Mouse (Mus musculus) liver, embryonic 15.5 days (tissue): ENCODE data around the gene Asic2. TPM values are rescaled to one million over a fixed set of nuclear protein-coding genes. Genes with fewer than 3 reads are reported as not detected.

ENCODE experiments used
- ATAC-seq: fragments of 200-750 bp; cut with Nextera tagmentation; 2 replicates; pipeline ENCODE4 v1.8.0; 2017; ENCODE audit warnings: moderate number of reproducible peaks, mild to moderate bottlenecking, moderate library complexity; ENCODE audit not compliant: insufficient read depth
- H3K27ac ChIP-seq: fragments of 300-500 bp; sonication (generic); replicated peaks from 2 replicates; pipeline ENCODE4 v1.5.1; 2015; ENCODE audit warnings: mild to moderate bottlenecking, inconsistent platforms
- H3K27me3 ChIP-seq: fragments of 300-500 bp; sonication (generic); 2 replicates; pipeline ENCODE4 v1.6.1; 2015; ENCODE audit warnings: mild to moderate bottlenecking, inconsistent platforms
- H3K36me3 ChIP-seq: fragments of 300-500 bp; sonication (generic); replicated peaks from 2 replicates; pipeline ENCODE4 v1.6.1; 2015; ENCODE audit warnings: moderate library complexity, mild to moderate bottlenecking, inconsistent platforms
- H3K4me1 ChIP-seq: fragments of 300-500 bp; sonication (generic); replicated peaks from 2 replicates; pipeline ENCODE4 v1.6.1; 2015; ENCODE audit warnings: inconsistent platforms
- H3K4me2 ChIP-seq: fragments of 300-500 bp; sonication (generic); 2 replicates; pipeline ENCODE4 v1.6.1; 2015; ENCODE audit warnings: moderate library complexity, mild to moderate bottlenecking, inconsistent platforms
- H3K4me3 ChIP-seq: fragments of 300-500 bp; sonication (generic); replicated peaks from 2 replicates; pipeline ENCODE4 v1.5.1; 2015; ENCODE audit warnings: mild to moderate bottlenecking, inconsistent platforms
- H3K9ac ChIP-seq: fragments of 300-500 bp; sonication (generic); 2 replicates; pipeline ENCODE4 v1.6.1; 2015; ENCODE audit warnings: moderate library complexity, mild to moderate bottlenecking, inconsistent platforms
- H3K9me3 ChIP-seq: fragments of 300-500 bp; sonication (generic); replicated peaks from 2 replicates; pipeline ENCODE4 v1.6.1; 2016; ENCODE audit warnings: inconsistent platforms
- WGBS: fragments of 180-500 bp; shearing (Covaris S2); methylation state at CpG from one replicate; pipeline ENCODE4 v1.1.7; 2015; ENCODE audit warnings: mixed read lengths; ENCODE audit not compliant: insufficient replicate concordance; 5-methylcytosine and 5-hydroxymethylcytosine counted together
- polyA plus RNA-seq: library from polyadenylated mRNA; unstranded; fragments of >200 nt; fragmentation: Nextera tagmentation; extraction: Ambion mirVana; gene quantifications from 2 replicates; pipeline ENCODE4 v1.2.1, GENCODE M21; 2015

Asic2 gene
- polyA plus RNA-seq, 1 experiment from 2014 or later = 0.03 TPM

- 73% methylated on average over 5 of the region's 5 CpGs for WGBS
- H3K4me3 ChIP-seq = no peak overlapping the region
- no peaks in the 10 kb centered on the region for H3K9me3 ChIP-seq
- no peak overlapping the region for H3K27ac ChIP-seq
- H3K9ac ChIP-seq = no peak overlapping the region
- no peak overlapping the region for H3K4me2 ChIP-seq
- no peaks in the 10 kb centered on the region for H3K36me3 ChIP-seq
- no peaks in the 10 kb centered on the region for H3K4me1 ChIP-seq
- no peak for ATAC-seq
- H3K27me3 ChIP-seq = no peaks in the 10 kb centered on the region
Observed at GRCm38 (mm10) chr11:81597601-81598000, 370.7 kb downstream of the Asic2 start.

DNA sequence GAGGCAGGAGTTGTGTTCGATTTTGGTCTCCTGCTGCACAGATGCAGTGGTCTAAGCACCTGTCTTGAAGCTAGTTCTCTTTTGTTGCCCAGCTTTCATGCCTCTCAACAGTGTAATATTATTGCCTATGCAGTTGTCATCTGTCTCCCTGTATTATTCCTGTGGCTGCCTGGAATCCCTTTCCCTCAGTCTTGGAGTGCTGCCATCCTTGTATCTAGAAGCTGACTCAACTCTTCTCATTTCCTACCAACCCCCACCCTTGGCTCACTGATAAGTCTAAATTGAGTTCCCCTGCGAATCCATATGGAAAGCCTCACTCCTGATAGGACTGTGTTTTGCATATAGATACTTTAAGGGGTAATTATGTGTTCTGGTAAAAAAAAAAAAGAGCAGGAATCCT, 373.0 kb downstream of the Asic2 start:
- Histone ChIP-seq H3K36me3 (no peaks in the 10 kb centered on the region), H3K4me3 (no peak overlapping the region), H3K9me3 (no peaks in the 10 kb centered on the region), H3K27me3 (no peaks in the 10 kb centered on the region), H3K9ac (no peak overlapping the region), H3K4me2 (no peak overlapping the region), H3K27ac (no peak overlapping the region), H3K4me1 (no peaks in the 10 kb centered on the region)
- WGBS = 32% methylated on average over 2 of the region's 2 CpGs
- ATAC-seq = no peak

GRCm38 (mm10) chr11:81592776-81593175, 375.5 kb downstream of the Asic2 start:
- Histone ChIP-seq H3K27me3 (no peaks in the 10 kb centered on the region), H3K27ac (no peak overlapping the region), H3K4me3 (no peak overlapping the region), H3K9ac (no peak overlapping the region), H3K4me1 (no peaks in the 10 kb centered on the region), H3K4me2 (no peak overlapping the region), H3K9me3 (no peaks in the 10 kb centered on the region), H3K36me3 (no peaks in the 10 kb centered on the region)
- WGBS = 36% methylated on average over 5 of the region's 5 CpGs
- no peak for ATAC-seq

- Histone ChIP-seq H3K4me2 (no peak overlapping the region), H3K27ac (no peak overlapping the region), H3K9me3 (no peaks in the 10 kb centered on the region), H3K36me3 (no peaks in the 10 kb centered on the region), H3K4me3 (no peak overlapping the region), H3K27me3 (no peaks in the 10 kb centered on the region), H3K9ac (no peak overlapping the region), H3K4me1 (no peaks in the 10 kb centered on the region)
- ATAC-seq = no peak
- WGBS = 53% methylated on average over 4 of the region's 4 CpGs
Observed at GRCm38 (mm10) chr11:81590911-81591310, 377.3 kb downstream of the Asic2 start.

GRCm38 (mm10) chr11:81588630-81589029, 379.6 kb downstream of the Asic2 start:
- Histone ChIP-seq H3K9ac (no peak overlapping the region), H3K4me2 (no peak overlapping the region)
- WGBS = 9% methylated on average over 10 of the region's 10 CpGs

GRCm38 (mm10) chr11:81587942-81588341, 380.3 kb downstream of the Asic2 start:
- no peaks in the 10 kb centered on the region for H3K9me3 ChIP-seq
- H3K27ac ChIP-seq = no peak overlapping the region
- H3K4me2 ChIP-seq = no peak overlapping the region
- H3K4me1 ChIP-seq = no peaks in the 10 kb centered on the region
- no peak for ATAC-seq
- no peaks in the 10 kb centered on the region for H3K27me3 ChIP-seq
- no peak overlapping the region for H3K4me3 ChIP-seq
- WGBS = 69% methylated on average over 17 of the region's 17 CpGs
- no peaks in the 10 kb centered on the region for H3K36me3 ChIP-seq
- no peak overlapping the region for H3K9ac ChIP-seq

More at GRCm38 (mm10) chr11:81588630-81589029, 379.6 kb downstream of the Asic2 start:
- no peak for ATAC-seq
- Histone ChIP-seq H3K4me1 (no peaks in the 10 kb centered on the region), H3K36me3 (no peaks in the 10 kb centered on the region), H3K4me3 (no peak overlapping the region), H3K27ac (no peak overlapping the region), H3K9me3 (no peaks in the 10 kb centered on the region), H3K27me3 (no peaks in the 10 kb centered on the region)

GRCm38 (mm10) chr11:81587114-81587513, 381.1 kb downstream of the Asic2 start:
- no peaks in the 10 kb centered on the region for H3K36me3 ChIP-seq
- H3K4me1 ChIP-seq = no peaks in the 10 kb centered on the region
- no peaks in the 10 kb centered on the region for H3K27me3 ChIP-seq
- no peak for ATAC-seq
- H3K9me3 ChIP-seq = no peaks in the 10 kb centered on the region
- no peak overlapping the region for H3K4me2 ChIP-seq
- WGBS = 66% methylated on average over 9 of the region's 9 CpGs
- H3K27ac ChIP-seq = no peak overlapping the region
- H3K9ac ChIP-seq = no peak overlapping the region
- no peak overlapping the region for H3K4me3 ChIP-seq

DNA sequence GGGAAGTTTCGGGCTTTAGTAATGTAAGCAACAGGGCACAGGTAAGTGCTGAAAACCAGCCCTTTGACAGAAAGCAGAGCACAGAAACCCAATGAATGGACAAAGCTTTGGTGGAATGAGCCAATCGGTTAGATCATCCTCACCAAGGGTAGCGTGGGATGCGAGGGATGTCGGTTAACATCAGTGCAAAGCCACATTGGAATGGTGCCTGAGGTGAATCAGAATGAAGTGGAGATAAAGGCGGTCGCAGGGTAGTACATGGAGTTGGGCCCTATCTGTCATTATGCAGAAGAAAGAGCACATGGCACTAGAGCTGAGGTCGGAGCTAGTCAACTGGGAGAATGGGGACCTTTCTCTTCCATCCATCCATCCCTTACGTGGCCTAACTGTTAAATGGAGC, 383.8 kb downstream of the Asic2 start:
- H3K9me3 ChIP-seq = no peaks in the 10 kb centered on the region
- H3K27ac ChIP-seq = no peak overlapping the region
- H3K4me2 ChIP-seq = no peak overlapping the region
- WGBS = 73% methylated on average over 9 of the region's 9 CpGs
- H3K9ac ChIP-seq = no peak overlapping the region
- no peaks in the 10 kb centered on the region for H3K27me3 ChIP-seq
- H3K36me3 ChIP-seq = no peaks in the 10 kb centered on the region
- no peak overlapping the region for H3K4me3 ChIP-seq
- ATAC-seq = no peak
- H3K4me1 ChIP-seq = no peaks in the 10 kb centered on the region

DNA sequence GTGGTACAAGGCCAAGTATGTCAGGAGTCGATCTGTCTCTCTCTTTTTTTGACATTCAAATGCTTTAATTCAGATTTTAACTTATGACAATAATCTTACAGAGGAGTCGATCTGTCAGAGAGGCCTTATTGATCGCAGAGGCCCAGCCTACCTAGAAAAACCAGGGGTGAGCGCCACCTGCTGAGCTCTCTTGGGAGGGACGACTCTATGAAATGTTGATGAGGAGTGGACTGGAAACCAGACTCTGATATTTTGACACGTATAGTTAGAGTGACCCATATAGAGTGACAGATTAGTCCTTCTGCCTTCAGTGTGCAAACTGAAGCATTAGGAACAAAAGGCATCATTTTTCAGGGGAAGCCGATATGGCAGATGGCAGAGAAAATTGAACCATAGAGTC, 385.1 kb downstream of the Asic2 start:
- 58% methylated on average over 7 of the region's 7 CpGs for WGBS
- ATAC-seq = no peak
- H3K4me3 ChIP-seq = no peak overlapping the region
- H3K9ac ChIP-seq = no peak overlapping the region
- H3K27me3 ChIP-seq = no peaks in the 10 kb centered on the region
- H3K4me1 ChIP-seq = no peaks in the 10 kb centered on the region
- H3K36me3 ChIP-seq = no peaks in the 10 kb centered on the region
- H3K9me3 ChIP-seq = no peaks in the 10 kb centered on the region
- no peak overlapping the region for H3K4me2 ChIP-seq
- H3K27ac ChIP-seq = no peak overlapping the region

DNA sequence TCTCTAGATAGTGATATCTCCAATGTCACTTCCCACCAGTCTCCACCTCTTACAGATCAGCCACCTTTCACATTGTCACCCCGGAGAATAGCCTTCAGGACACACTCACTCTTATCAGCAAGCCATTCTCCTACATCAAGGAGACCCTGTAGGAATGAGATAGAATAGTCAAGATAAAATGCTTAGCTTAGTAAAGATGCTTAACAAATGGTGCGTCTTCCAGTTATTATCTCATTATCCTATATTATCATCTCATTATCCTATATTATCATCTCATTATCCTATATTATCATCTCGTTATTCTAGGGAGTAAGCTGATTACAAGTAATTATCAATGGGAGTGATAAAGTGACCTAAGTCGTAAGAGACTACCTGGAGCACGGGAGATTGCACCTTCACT, 386.1 kb downstream of the Asic2 start:
- Histone ChIP-seq H3K9ac (no peak overlapping the region), H3K27me3 (no peaks in the 10 kb centered on the region), H3K4me3 (no peak overlapping the region), H3K36me3 (no peaks in the 10 kb centered on the region), H3K27ac (no peak overlapping the region), H3K4me1 (no peaks in the 10 kb centered on the region), H3K9me3 (no peaks in the 10 kb centered on the region), H3K4me2 (no peak overlapping the region)
- WGBS = 46% methylated on average over 5 of the region's 5 CpGs
- ATAC-seq = no peak

- no peak for ATAC-seq
- H3K9me3 ChIP-seq = no peaks in the 10 kb centered on the region
- H3K27me3 ChIP-seq = no peaks in the 10 kb centered on the region
- H3K4me1 ChIP-seq = no peaks in the 10 kb centered on the region
- H3K4me3 ChIP-seq = no peak overlapping the region
- no peak overlapping the region for H3K4me2 ChIP-seq
- H3K36me3 ChIP-seq = no peaks in the 10 kb centered on the region
- H3K27ac ChIP-seq = no peak overlapping the region
- 21% methylated on average over 6 of the region's 6 CpGs for WGBS
- H3K9ac ChIP-seq = no peak overlapping the region
Observed at GRCm38 (mm10) chr11:81579753-81580152, 388.5 kb downstream of the Asic2 start.

DNA sequence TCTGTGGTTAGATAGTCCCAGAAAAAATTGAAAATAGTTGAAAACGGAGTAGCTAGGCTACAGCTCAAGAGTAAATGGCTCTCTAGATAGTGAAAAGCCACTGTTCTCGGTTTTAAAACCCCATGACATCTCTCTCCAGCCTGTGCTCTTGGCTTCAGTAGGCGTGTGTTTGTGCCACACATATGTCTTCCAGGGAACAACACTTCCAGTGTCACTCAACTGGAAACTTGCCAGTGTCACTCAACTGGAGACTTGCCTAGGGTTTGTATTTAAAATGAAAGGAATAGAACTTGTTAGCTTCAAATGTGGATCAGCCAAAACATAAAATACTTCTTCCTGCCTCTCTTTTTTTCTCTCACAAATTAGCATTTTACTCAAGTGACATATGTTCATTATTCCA, 397.9 kb downstream of the Asic2 start:
- no peak overlapping the region for H3K4me2 ChIP-seq
- no peaks in the 10 kb centered on the region for H3K36me3 ChIP-seq
- H3K27me3 ChIP-seq = no peaks in the 10 kb centered on the region
- no peak overlapping the region for H3K9ac ChIP-seq
- no peaks in the 10 kb centered on the region for H3K4me1 ChIP-seq
- H3K27ac ChIP-seq = no peak overlapping the region
- ATAC-seq = no peak
- H3K9me3 ChIP-seq = no peaks in the 10 kb centered on the region
- WGBS = 37% methylated on average over 3 of the region's 3 CpGs
- H3K4me3 ChIP-seq = no peak overlapping the region
